ENCODE assay signal across 17 mouse cellular contexts in the genomic region with DNA sequence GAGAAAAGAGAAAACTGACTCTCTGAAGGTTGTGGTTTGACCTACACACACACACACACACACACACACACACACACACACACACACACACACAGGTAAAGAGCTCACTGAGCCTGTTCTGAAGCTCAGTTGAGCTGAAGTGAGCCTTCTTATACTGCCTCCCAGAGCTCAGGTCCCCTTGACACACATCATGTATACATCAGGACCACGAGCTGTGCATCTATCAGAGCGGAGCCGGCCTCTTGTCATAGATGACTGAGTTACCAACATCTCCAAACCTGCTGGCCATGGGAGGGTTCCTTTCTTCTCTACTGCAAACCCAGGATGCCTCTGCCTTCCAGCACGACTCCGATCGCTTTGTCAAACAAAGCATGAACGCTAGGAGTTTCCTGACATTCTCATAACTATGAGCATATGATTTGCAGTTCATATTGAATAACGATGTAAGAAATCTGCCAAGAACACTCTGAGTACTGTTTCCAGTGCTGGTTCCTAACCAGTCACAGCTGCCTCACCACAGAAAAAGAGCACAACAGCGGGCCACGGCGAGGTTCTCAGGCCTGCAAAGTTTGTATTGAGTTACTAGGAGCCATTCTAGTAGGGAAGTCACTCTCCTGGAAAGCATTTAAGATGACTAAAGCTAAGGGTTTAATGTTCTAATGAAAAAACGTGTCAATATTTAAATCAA.
DNase-seq lines count a peak whose midpoint lies in the region; ATAC-seq and TF ChIP-seq lines count a peak whose summit lies in the region.
"Had no signal": no experiment of that assay in that cellular context is flagged by ENCODE, and none has a peak within 500 bp of the region (broad histone marks: within the 10 kb centered on the region; RNA-seq: fewer than 3 reads in every experiment).

No protein-coding gene starts in this region.

- H3K27ac ChIP-seq in forebrain, embryonic 14.5 days (ENCODE audit: low read depth, low read length): no peak overlapping the region
- H3K27ac ChIP-seq in forebrain, embryonic 10.5 days: no peak overlapping the region
- peak overlapping the region; percentile 48; the same call in 1 of the 2 replicates for H3K27ac ChIP-seq in kidney, postnatal 0 days
- H3K27ac ChIP-seq in kidney, adult 2 months (ENCODE audit: insufficient read depth, low read depth, low read length): no peak overlapping the region
- peak overlapping the region; percentile 90 for H3K27ac ChIP-seq in embryonic facial prominence, embryonic 13.5 days
- H3K27ac ChIP-seq in limb, embryonic 14.5 days (replicated peaks; ENCODE audit: low read depth, low read length): peak overlapping the region; percentile 44
- H3K27ac ChIP-seq: neural tube, embryonic 12.5 days had no signal

- H3K36me3 ChIP-seq in forebrain, embryonic 14.5 days (ENCODE audit: control insufficient read depth, insufficient read depth, low read length): no peaks in the 10 kb centered on the region
- no peaks in the 10 kb centered on the region for H3K36me3 ChIP-seq in forebrain, embryonic 10.5 days (replicated peaks)
- no peaks in the 10 kb centered on the region for H3K36me3 ChIP-seq in kidney, postnatal 0 days (ENCODE audit: insufficient read depth, low read length)
- H3K36me3 ChIP-seq in kidney, adult 2 months (ENCODE audit: control insufficient read depth, insufficient read depth, low read length): no peaks in the 10 kb centered on the region
- no peaks in the 10 kb centered on the region for H3K36me3 ChIP-seq in embryonic facial prominence, embryonic 13.5 days
- H3K36me3 ChIP-seq in limb, embryonic 14.5 days (ENCODE audit: control insufficient read depth, insufficient read depth, low read length): no peaks in the 10 kb centered on the region
- H3K36me3 ChIP-seq: neural tube, embryonic 12.5 days had no signal

- TF ChIP-seq POLR2A in kidney, adult 2 months (IDR thresholded peaks at IDR 0.05; ENCODE audit: low read depth, low read length): no peak
- no peak for TF ChIP-seq POLR2A in limb, embryonic 14.5 days (IDR thresholded peaks at IDR 0.05; ENCODE audit: borderline replicate concordance, extremely low read depth, insufficient read depth, insufficient read length)

- DNase-seq in forebrain, embryonic 14.5 days (ENCODE audit: low spot score): peak; percentile 7
- DNase-seq in forebrain, embryonic 10.5 days (ENCODE audit: extremely low spot score, low spot score): no peak
- DNase-seq in kidney, postnatal 0 days (ENCODE audit: low spot score): peak; percentile 74
- DNase-seq in kidney, adult 2 months: no peak
- peak; percentile 79 for DNase-seq in limb, embryonic 14.5 days (ENCODE audit: low spot score)
- no peak for DNase-seq in adipocyte (ENCODE audit: low spot score)
- DNase-seq: adrenal gland, postnatal 14 days; cerebellum, postnatal 14 days; liver; lung, postnatal 36 days; midbrain, embryonic 14.5 days; spleen, adult 18-20 months; thymus, adult 2 months had no signal

- no peaks in the 10 kb centered on the region for H3K9me3 ChIP-seq in forebrain, embryonic 14.5 days (replicated peaks; ENCODE audit: control insufficient read depth, low read length)
- no peaks in the 10 kb centered on the region for H3K9me3 ChIP-seq in forebrain, embryonic 10.5 days
- no peaks in the 10 kb centered on the region for H3K9me3 ChIP-seq in kidney, postnatal 0 days (replicated peaks; ENCODE audit: low read length)
- no peaks in the 10 kb centered on the region for H3K9me3 ChIP-seq in embryonic facial prominence, embryonic 13.5 days
- no peaks in the 10 kb centered on the region for H3K9me3 ChIP-seq in limb, embryonic 14.5 days (ENCODE audit: control insufficient read depth, low read length)
- H3K9me3 ChIP-seq: neural tube, embryonic 12.5 days had no signal

- ATAC-seq in forebrain, embryonic 14.5 days: no peak
- no peak; the same call in 1 of the 2 replicates for ATAC-seq in kidney, postnatal 0 days (replicated peaks; ENCODE audit: low FRiP score, low read depth)
- 0 out of 2 replicates have a peak, but pooled peaks have one; percentile 48 for ATAC-seq in embryonic facial prominence, embryonic 13.5 days (ENCODE audit: insufficient number of reproducible peaks, insufficient read depth, low FRiP score, low TSS enrichment, low read depth)
- peak; percentile 68 for ATAC-seq in limb, embryonic 14.5 days (ENCODE audit: low FRiP score, low read depth)
- no peak for ATAC-seq in erythroblast, adult 5-6 weeks (replicated peaks; ENCODE audit: low FRiP score, poor library complexity, severe bottlenecking)

- TF ChIP-seq CTCF in kidney, postnatal 0 days (IDR thresholded peaks at IDR 0.05; ENCODE audit: low read depth): no peak
- TF ChIP-seq CTCF in kidney, adult 2 months (conservative IDR thresholded peaks at IDR 0.05; ENCODE audit: insufficient read depth, insufficient read length, low read depth, low read length): no peak

- H3K4me1 ChIP-seq in forebrain, embryonic 14.5 days (ENCODE audit: control insufficient read depth, insufficient read depth, low read length): no peaks in the 10 kb centered on the region
- H3K4me1 ChIP-seq in forebrain, embryonic 10.5 days: peaks cover 4% of the 10 kb centered on the region; the same call in 1 of the 2 replicates
- no peaks in the 10 kb centered on the region; the same call in 1 of the 2 replicates for H3K4me1 ChIP-seq in kidney, postnatal 0 days (replicated peaks; ENCODE audit: insufficient read depth, low read length)
- 0 out of 2 replicates have a peak, but pooled peaks cover 4% of the 10 kb centered on the region for H3K4me1 ChIP-seq in kidney, adult 2 months (ENCODE audit: control insufficient read depth, insufficient read depth, low read length)
- H3K4me1 ChIP-seq in embryonic facial prominence, embryonic 13.5 days: peaks cover 27% of the 10 kb centered on the region
- peaks cover 9% of the 10 kb centered on the region for H3K4me1 ChIP-seq in limb, embryonic 14.5 days (ENCODE audit: control insufficient read depth, insufficient read depth, low read length)
- H3K4me1 ChIP-seq: neural tube, embryonic 12.5 days had no signal

- H3K27me3 ChIP-seq in forebrain, embryonic 14.5 days (replicated peaks; ENCODE audit: control insufficient read depth, insufficient read depth, low read length): no peaks in the 10 kb centered on the region
- H3K27me3 ChIP-seq in forebrain, embryonic 10.5 days (ENCODE audit: poor library complexity, severe bottlenecking): no peaks in the 10 kb centered on the region
- no peaks in the 10 kb centered on the region for H3K27me3 ChIP-seq in kidney, postnatal 0 days (ENCODE audit: insufficient read depth, low read length)
- no peaks in the 10 kb centered on the region for H3K27me3 ChIP-seq in kidney, adult 2 months (replicated peaks; ENCODE audit: control insufficient read depth, insufficient read depth, low read length)
- H3K27me3 ChIP-seq in embryonic facial prominence, embryonic 13.5 days: no peaks in the 10 kb centered on the region
- H3K27me3 ChIP-seq in limb, embryonic 14.5 days (ENCODE audit: control insufficient read depth, insufficient read depth, low read length): no peaks in the 10 kb centered on the region
- H3K27me3 ChIP-seq: neural tube, embryonic 12.5 days had no signal

- no peak overlapping the region for H3K4me2 ChIP-seq in forebrain, embryonic 14.5 days (ENCODE audit: low read length)
- H3K4me2 ChIP-seq in kidney, postnatal 0 days (ENCODE audit: low read length): no peak overlapping the region
- peak overlapping the region; percentile 24 for H3K4me2 ChIP-seq in embryonic facial prominence, embryonic 13.5 days
- no peak overlapping the region for H3K4me2 ChIP-seq in limb, embryonic 14.5 days (replicated peaks; ENCODE audit: low read depth, low read length, severe bottlenecking)
- H3K4me2 ChIP-seq: neural tube, embryonic 12.5 days had no signal

- no peak overlapping the region for H3K4me3 ChIP-seq in forebrain, embryonic 14.5 days (ENCODE audit: low read depth, low read length)
- no peak overlapping the region for H3K4me3 ChIP-seq in forebrain, embryonic 10.5 days
- no peak overlapping the region for H3K4me3 ChIP-seq in kidney, postnatal 0 days (replicated peaks; ENCODE audit: low read depth, low read length)
- H3K4me3 ChIP-seq in kidney, adult 2 months (ENCODE audit: insufficient read depth, low read depth, low read length): no peak overlapping the region
- no peak overlapping the region for H3K4me3 ChIP-seq in embryonic facial prominence, embryonic 13.5 days
- no peak overlapping the region for H3K4me3 ChIP-seq in limb, embryonic 14.5 days (replicated peaks; ENCODE audit: low read length)
- H3K4me3 ChIP-seq: erythroblast, embryonic 14.5 days; neural tube, embryonic 12.5 days had no signal

- 86% methylated on average over 12 of the region's 12 CpGs for WGBS in forebrain, embryonic 14.5 days
- 90% methylated on average over 12 of the region's 12 CpGs for WGBS in forebrain, embryonic 10.5 days
- WGBS in kidney, postnatal 0 days: 24% methylated on average over 12 of the region's 12 CpGs
- WGBS in kidney, adult 2 months: 48% methylated on average over 12 of the region's 12 CpGs
- 25% methylated on average over 12 of the region's 12 CpGs for WGBS in embryonic facial prominence, embryonic 13.5 days
- 50% methylated on average over 12 of the region's 12 CpGs for WGBS in limb, embryonic 14.5 days

- no peak overlapping the region for H3K9ac ChIP-seq in forebrain, embryonic 14.5 days (ENCODE audit: low read length)
- no peak overlapping the region for H3K9ac ChIP-seq in kidney, postnatal 0 days (ENCODE audit: low read depth, low read length)
- no peak overlapping the region for H3K9ac ChIP-seq in embryonic facial prominence, embryonic 13.5 days
- H3K9ac ChIP-seq in limb, embryonic 14.5 days (ENCODE audit: low read depth, low read length, severe bottlenecking): no peak overlapping the region
- H3K9ac ChIP-seq: neural tube, embryonic 12.5 days had no signal

Comparison
In these comparisons a context has a peak if more than half of its experiments do, and no peak if none do; other contexts are left out.
1. DNase-seq: peak in forebrain, embryonic 14.5 days (single experiment), kidney, postnatal 0 days (single experiment) and limb, embryonic 14.5 days (single experiment); none in forebrain, embryonic 10.5 days (single experiment), kidney, adult 2 months (single experiment) and adipocyte (single experiment).
2. H3K27ac ChIP-seq: peak in kidney, postnatal 0 days (single experiment), embryonic facial prominence, embryonic 13.5 days (single experiment) and limb, embryonic 14.5 days (single experiment); none in forebrain, embryonic 14.5 days (single experiment), forebrain, embryonic 10.5 days (single experiment) and kidney, adult 2 months (single experiment).
3. ATAC-seq: peak in embryonic facial prominence, embryonic 13.5 days (single experiment) and limb, embryonic 14.5 days (single experiment); none in forebrain, embryonic 14.5 days (single experiment), kidney, postnatal 0 days (single experiment) and erythroblast, adult 5-6 weeks (single experiment).